9 mouse cellular contexts compared by ENCODE assay signal in the genomic region with DNA sequence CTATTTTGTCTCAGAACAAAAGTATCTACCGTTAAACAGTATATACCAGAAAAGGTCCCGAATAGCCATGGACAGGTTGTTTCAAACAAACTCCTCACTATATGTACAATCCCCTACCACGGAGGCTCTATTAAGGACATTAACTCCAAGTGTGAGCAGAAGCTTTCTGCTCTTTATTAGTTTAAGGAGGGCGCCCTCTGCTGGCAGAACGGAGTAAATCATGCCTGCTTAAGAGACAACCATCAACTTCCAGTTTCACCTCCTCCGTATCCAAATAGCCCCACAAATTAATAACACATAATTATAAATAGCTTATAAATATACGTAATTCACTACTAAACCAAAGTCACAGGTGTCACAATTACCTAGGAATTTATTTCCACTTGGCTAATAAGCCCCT.
DNase-seq lines count a peak whose midpoint lies in the region; ATAC-seq lines count a peak whose summit lies in the region.
"Had no signal": no experiment of that assay in that cellular context is flagged by ENCODE, and none has a peak within 500 bp of the region (broad histone marks: within the 10 kb centered on the region; RNA-seq: fewer than 3 reads in every experiment).

No protein-coding gene starts in this region.

- peak; percentile 78 for DNase-seq in forebrain, embryonic 10.5 days (ENCODE audit: extremely low spot score, low spot score)
- peak; percentile 93 for DNase-seq in embryo, embryonic 10 days (ENCODE audit: low spot score)
- peak; percentile 88 to 96 for DNase-seq in left cerebral cortex, adult 18-20 months (ENCODE audit: low spot score in 2 of 2)
- DNase-seq in spleen, postnatal 14 days (ENCODE audit: low spot score in 2 of 2), result peak; percentile 89 to 92

- no peak overlapping the region for H3K4me3 ChIP-seq in forebrain, embryonic 10.5 days
- H3K4me3 ChIP-seq in forebrain, embryonic 16.5 days (replicated peaks; ENCODE audit: low read length), result no peak overlapping the region
- H3K4me3 ChIP-seq in heart, embryonic 13.5 days, result no peak overlapping the region
- peak overlapping the region; percentile 53 for H3K4me3 ChIP-seq in megakaryocyte, embryonic 14.5 days (replicated peaks)

- no peak overlapping the region for H3K4me2 ChIP-seq in forebrain, embryonic 16.5 days (ENCODE audit: low read length)
- H3K4me2 ChIP-seq in heart, embryonic 13.5 days, result peak overlapping the region; percentile 25; the same call in 1 of the 2 replicates

- no peak for ATAC-seq in forebrain, embryonic 16.5 days
- ATAC-seq in activated CD4-positive, CD25-positive, alpha-beta regulatory T cell, adult 4 months, result peak; percentile 21
- no peak for ATAC-seq in heart, embryonic 13.5 days (ENCODE audit: extremely low read depth, insufficient number of reproducible peaks, low FRiP score, low TSS enrichment)

- H3K27ac ChIP-seq in forebrain, embryonic 10.5 days, result no peak overlapping the region
- no peak overlapping the region for H3K27ac ChIP-seq in forebrain, embryonic 16.5 days (ENCODE audit: low read length)
- H3K27ac ChIP-seq in heart, embryonic 13.5 days (replicated peaks), result no peak overlapping the region

- WGBS in forebrain, embryonic 10.5 days, result 8% methylated on average over 7 of the region's 7 CpGs
- 5% methylated on average over 7 of the region's 7 CpGs for WGBS in forebrain, embryonic 16.5 days
- WGBS in heart, embryonic 13.5 days, result 5% methylated on average over 7 of the region's 7 CpGs

- H3K36me3 ChIP-seq in forebrain, embryonic 10.5 days (replicated peaks), result peaks cover 2% of the 10 kb centered on the region; the same call in 1 of the 2 replicates
- no peaks in the 10 kb centered on the region for H3K36me3 ChIP-seq in forebrain, embryonic 16.5 days (ENCODE audit: control insufficient read depth, insufficient read depth)
- H3K36me3 ChIP-seq in heart, embryonic 13.5 days, result peaks cover 22% of the 10 kb centered on the region
- peaks cover 48% of the 10 kb centered on the region for H3K36me3 ChIP-seq in megakaryocyte, embryonic 14.5 days (replicated peaks; ENCODE audit: low read length)

- peaks cover 62% of the 10 kb centered on the region for H3K4me1 ChIP-seq in forebrain, embryonic 10.5 days
- peaks cover 35% of the 10 kb centered on the region for H3K4me1 ChIP-seq in forebrain, embryonic 16.5 days (replicated peaks; ENCODE audit: control insufficient read depth, insufficient read depth, low read length)
- H3K4me1 ChIP-seq in heart, embryonic 13.5 days, result peaks cover 45% of the 10 kb centered on the region
- peaks cover 70% of the 10 kb centered on the region for H3K4me1 ChIP-seq in megakaryocyte, embryonic 14.5 days

- no peaks in the 10 kb centered on the region for H3K9me3 ChIP-seq in forebrain, embryonic 10.5 days
- H3K9me3 ChIP-seq in forebrain, embryonic 16.5 days (ENCODE audit: control insufficient read depth, low read length), result no peaks in the 10 kb centered on the region
- no peaks in the 10 kb centered on the region for H3K9me3 ChIP-seq in heart, embryonic 13.5 days
- H3K9me3 ChIP-seq in megakaryocyte, embryonic 14.5 days, result no peaks in the 10 kb centered on the region
- H3K9me3 ChIP-seq: stomach, embryonic 15.5 days had no signal

- H3K9ac ChIP-seq in forebrain, embryonic 16.5 days (replicated peaks; ENCODE audit: low read depth, low read length), result no peak overlapping the region
- H3K9ac ChIP-seq in heart, embryonic 13.5 days, result no peak overlapping the region
- H3K9ac ChIP-seq: stomach, embryonic 15.5 days had no signal

- peaks cover 22% of the 10 kb centered on the region for H3K27me3 ChIP-seq in forebrain, embryonic 10.5 days (ENCODE audit: poor library complexity, severe bottlenecking)
- no peaks in the 10 kb centered on the region for H3K27me3 ChIP-seq in forebrain, embryonic 16.5 days (replicated peaks; ENCODE audit: control insufficient read depth, insufficient read depth, low read length)
- no peaks in the 10 kb centered on the region for H3K27me3 ChIP-seq in heart, embryonic 13.5 days (replicated peaks)
- H3K27me3 ChIP-seq in megakaryocyte, embryonic 14.5 days (replicated peaks), result no peaks in the 10 kb centered on the region
- H3K27me3 ChIP-seq: stomach, embryonic 15.5 days had no signal
